Mouse (Mus musculus): Measurements from ENCODE around the gene Mapk10. TPM values are rescaled to one million over a fixed set of nuclear protein-coding genes. Genes with fewer than 3 reads are reported as not detected.
A peak's percentile ranks its signal among the peaks of the same experiment; 100 is the strongest.
"Not testable (repeated sequence)": the region's sequence is repeated elsewhere in the genome, so short reads cannot be mapped to it uniquely, and the experiment has no call there.

The Mapk10 gene
- polyA plus RNA-seq, 1 experiment from 2014 or later, result 132 TPM

GRCm38 (mm10) chr5:102874605-102875298, 336.4 kb downstream of the Mapk10 start:
- no peak overlapping the region for H3K27ac ChIP-seq (ENCODE audit: low read length)
- peaks cover 5% of the 10 kb centered on the region; the same call in 1 of the 2 replicates for H3K4me1 ChIP-seq (ENCODE audit: control insufficient read depth, insufficient read depth, low read length)
- H3K36me3 ChIP-seq (ENCODE audit: control insufficient read depth, insufficient read depth, low read length), result no peaks in the 10 kb centered on the region
- H3K9ac ChIP-seq (ENCODE audit: low read depth, low read length), result no peak overlapping the region
- H3K4me3 ChIP-seq (ENCODE audit: low read depth, low read length), result no peak overlapping the region
- H3K9me3 ChIP-seq (replicated peaks; ENCODE audit: control insufficient read depth, low read length, poor library complexity, severe bottlenecking), result no peaks in the 10 kb centered on the region
- H3K4me2 ChIP-seq (ENCODE audit: low read length), result peak overlapping the region; percentile 21; the same call in 1 of the 2 replicates
- WGBS, result 40% methylated on average over 11 of the region's 11 CpGs
- ATAC-seq, result peak; percentile 64
- no peaks in the 10 kb centered on the region for H3K27me3 ChIP-seq (ENCODE audit: control insufficient read depth, insufficient read depth, low read depth, low read length)

GRCm38 (mm10) chr5:102872996-102873395, 338.1 kb downstream of the Mapk10 start:
- not testable (repeated sequence) for H3K27me3 ChIP-seq (ENCODE audit: control insufficient read depth, insufficient read depth, low read depth, low read length); H3K27ac ChIP-seq (ENCODE audit: low read length); H3K9ac ChIP-seq (ENCODE audit: low read depth, low read length); ATAC-seq; H3K36me3 ChIP-seq (ENCODE audit: control insufficient read depth, insufficient read depth, low read length); H3K4me2 ChIP-seq (ENCODE audit: low read length); H3K4me1 ChIP-seq (ENCODE audit: control insufficient read depth, insufficient read depth, low read length); H3K4me3 ChIP-seq (ENCODE audit: low read depth, low read length); H3K9me3 ChIP-seq (replicated peaks; ENCODE audit: control insufficient read depth, low read length, poor library complexity, severe bottlenecking)
- WGBS, result 89% methylated on average over 9 of the region's 9 CpGs

GRCm38 (mm10) chr5:102868196-102868595, 342.9 kb downstream of the Mapk10 start:
- Histone ChIP-seq H3K4me3 (ENCODE audit: low read depth, low read length) (no peak overlapping the region), H3K27me3 (ENCODE audit: control insufficient read depth, insufficient read depth, low read depth, low read length) (no peaks in the 10 kb centered on the region), H3K27ac (ENCODE audit: low read length) (no peak overlapping the region), H3K4me2 (ENCODE audit: low read length) (no peak overlapping the region), H3K9me3 (replicated peaks; ENCODE audit: control insufficient read depth, low read length, poor library complexity, severe bottlenecking) (no peaks in the 10 kb centered on the region), H3K36me3 (ENCODE audit: control insufficient read depth, insufficient read depth, low read length) (no peaks in the 10 kb centered on the region), H3K4me1 (ENCODE audit: control insufficient read depth, insufficient read depth, low read length) (no peaks in the 10 kb centered on the region), H3K9ac (ENCODE audit: low read depth, low read length) (no peak overlapping the region)
- 56% methylated on average over 5 of the region's 5 CpGs for WGBS
- no peak for ATAC-seq

GRCm38 (mm10) chr5:102859749-102860148, 351.4 kb downstream of the Mapk10 start:
- ATAC-seq, result no peak
- H3K36me3 ChIP-seq (ENCODE audit: control insufficient read depth, insufficient read depth, low read length), result no peaks in the 10 kb centered on the region
- 85% methylated on average over 11 of the region's 11 CpGs for WGBS

GRCm38 (mm10) chr5:102858047-102858446, 353.1 kb downstream of the Mapk10 start:
- ATAC-seq, result no peak
- Histone ChIP-seq H3K9me3 (replicated peaks; ENCODE audit: control insufficient read depth, low read length, poor library complexity, severe bottlenecking) (no peaks in the 10 kb centered on the region), H3K4me3 (ENCODE audit: low read depth, low read length) (no peak overlapping the region), H3K4me1 (ENCODE audit: control insufficient read depth, insufficient read depth, low read length) (peaks cover 6% of the 10 kb centered on the region), H3K27me3 (ENCODE audit: control insufficient read depth, insufficient read depth, low read depth, low read length) (no peaks in the 10 kb centered on the region), H3K36me3 (ENCODE audit: control insufficient read depth, insufficient read depth, low read length) (no peaks in the 10 kb centered on the region), H3K27ac (ENCODE audit: low read length) (no peak overlapping the region), H3K9ac (ENCODE audit: low read depth, low read length) (no peak overlapping the region), H3K4me2 (ENCODE audit: low read length) (no peak overlapping the region)

More at GRCm38 (mm10) chr5:102859749-102860148, 351.4 kb downstream of the Mapk10 start:
- Histone ChIP-seq H3K4me3 (ENCODE audit: low read depth, low read length) (no peak overlapping the region), H3K9ac (ENCODE audit: low read depth, low read length) (no peak overlapping the region), H3K27me3 (ENCODE audit: control insufficient read depth, insufficient read depth, low read depth, low read length) (no peaks in the 10 kb centered on the region), H3K4me2 (ENCODE audit: low read length) (no peak overlapping the region), H3K27ac (ENCODE audit: low read length) (no peak overlapping the region), H3K9me3 (replicated peaks; ENCODE audit: control insufficient read depth, low read length, poor library complexity, severe bottlenecking) (no peaks in the 10 kb centered on the region), H3K4me1 (ENCODE audit: control insufficient read depth, insufficient read depth, low read length) (peaks cover 6% of the 10 kb centered on the region)

Other genes with a start within 250 kb of the Mapk10 start
- 3.6 and 3.9 TPM in 2 replicates for gene Ptpn13, start 213.9 kb upstream of the Mapk10 start, polyA plus RNA-seq (2015; fragmentation: Nextera tagmentation; extraction: Ambion mirVana)